Mouse (Mus musculus) spleen, adult 2 months (tissue): ENCODE measurements around the gene Armc5. TPM values are rescaled to one million over a fixed set of nuclear protein-coding genes. Genes with fewer than 3 reads are reported as not detected.

Source experiments
- DNase-seq, 2 experiments: peaks; one replicate each; pipeline versions ENCODE4 v3.0.0 to v3.0.0-alpha.2; 2012 to 2021; ENCODE audit warnings: low spot score in 2 of 2, low read depth in 1 of 2
- H3K27ac ChIP-seq: fragments of 200-500 bp; 2 replicates; pipeline ENCODE4 v1.5.1; 2012; ENCODE audit warnings: low read length, inconsistent platforms; ENCODE audit not compliant: insufficient read depth
- H3K27me3 ChIP-seq: fragments of 200-500 bp; 2 replicates; pipeline ENCODE4 v1.6.1; 2012; ENCODE audit warnings: mild to moderate bottlenecking, moderate library complexity, low read length, inconsistent platforms; ENCODE audit not compliant: control insufficient read depth, insufficient read depth
- H3K36me3 ChIP-seq: fragments of 200-500 bp; 2 replicates; pipeline ENCODE4 v1.6.1; 2012; ENCODE audit warnings: mild to moderate bottlenecking, low read length, inconsistent platforms; ENCODE audit not compliant: control insufficient read depth, insufficient read depth
- H3K4me1 ChIP-seq: fragments of 200-500 bp; 2 replicates; pipeline ENCODE4 v1.6.1; 2011; ENCODE audit warnings: inconsistent platforms; ENCODE audit not compliant: control insufficient read depth, insufficient read depth, insufficient read length
- H3K4me3 ChIP-seq: fragments of 200-500 bp; 2 replicates; pipeline ENCODE4 v1.5.1; 2011; ENCODE audit warnings: mild to moderate bottlenecking, inconsistent platforms; ENCODE audit not compliant: insufficient read depth, insufficient read length; ENCODE audit errors: extremely low read depth
- CTCF ChIP-seq: fragments of 200-500 bp; IDR thresholded peaks from 2 replicates; pipeline ENCODE4 v1.5.1; 2011; ENCODE audit warnings: mild to moderate bottlenecking, inconsistent platforms; ENCODE audit not compliant: insufficient read depth, insufficient read length, insufficient replicate concordance; ENCODE audit errors: extremely low read depth
- POLR2A ChIP-seq: fragments of 200-500 bp; IDR thresholded peaks from 2 replicates; pipeline ENCODE4 v1.6.1; 2011; ENCODE audit warnings: low read depth, low read length, inconsistent platforms
- WGBS: fragments of 180-500 bp; shearing (Covaris S2); methylation state at CpG from one replicate; pipeline ENCODE4 v1.1.7; 2018; 5-methylcytosine and 5-hydroxymethylcytosine counted together
- polyA plus RNA-seq: library from polyadenylated mRNA; depleted of rRNA; stranded (reverse); fragments of >200 nt; gene quantifications from 2 replicates; pipeline ENCODE4 v1.2.3, GENCODE M21; 2012

Gene Armc5
- polyA plus RNA-seq, 1 experiment, result 32.9 TPM

DNA sequence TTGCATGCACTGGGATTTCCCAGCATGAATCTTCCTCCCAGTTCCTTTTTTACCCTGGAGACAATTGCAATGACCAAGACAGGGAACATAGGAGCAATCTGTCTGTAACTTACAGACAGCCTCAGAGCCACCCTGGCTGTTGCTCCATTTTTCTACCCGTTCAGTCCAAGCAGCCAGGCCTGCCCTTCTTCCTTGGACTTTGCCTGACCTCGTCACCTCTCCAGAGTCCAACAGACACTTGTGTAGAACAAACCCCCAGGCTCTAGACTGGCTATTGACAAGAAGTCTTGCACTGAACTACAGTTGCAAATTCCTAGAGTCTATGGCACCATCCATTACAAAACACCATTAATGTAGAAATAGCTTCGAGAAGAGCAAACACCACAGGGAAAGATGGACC, 27.3 kb upstream of the Armc5 start:
- no peak for TF ChIP-seq CTCF
- TF ChIP-seq POLR2A, result no peak
- no peaks in the 10 kb centered on the region for H3K36me3 ChIP-seq
- DNase-seq, result no peak
- H3K27ac ChIP-seq, result no peak overlapping the region
- H3K4me3 ChIP-seq, result no peak overlapping the region
- WGBS, result 80% methylated on average over 3 of the region's 3 CpGs
- no peaks in the 10 kb centered on the region for H3K27me3 ChIP-seq
- H3K4me1 ChIP-seq, result no peaks in the 10 kb centered on the region; the same call in 1 of the 2 replicates

GRCm38 (mm10) chr7:128219952-128220351, 17.2 kb upstream of the Armc5 start:
- Histone ChIP-seq H3K36me3 (no peaks in the 10 kb centered on the region), H3K27me3 (no peaks in the 10 kb centered on the region), H3K4me1 (peaks cover 3% of the 10 kb centered on the region; the same call in 1 of the 2 replicates), H3K4me3 (no peak overlapping the region), H3K27ac (no peak overlapping the region)
- TF ChIP-seq CTCF (no peak), POLR2A (no peak)
- DNase-seq, result no peak
- WGBS, result 72% methylated on average over 4 of the region's 4 CpGs

GRCm38 (mm10) chr7:128220936-128221335, 16.2 kb upstream of the Armc5 start:
- H3K36me3 ChIP-seq, result no peaks in the 10 kb centered on the region
- TF ChIP-seq POLR2A (no peak), CTCF (no peak)
- H3K27ac ChIP-seq, result no peak overlapping the region
- 87% methylated on average over 3 of the region's 3 CpGs for WGBS
- H3K27me3 ChIP-seq, result no peaks in the 10 kb centered on the region
- H3K4me3 ChIP-seq, result no peak overlapping the region
- H3K4me1 ChIP-seq, result peaks cover 3% of the 10 kb centered on the region; the same call in 1 of the 2 replicates
- DNase-seq, result no peak

DNA sequence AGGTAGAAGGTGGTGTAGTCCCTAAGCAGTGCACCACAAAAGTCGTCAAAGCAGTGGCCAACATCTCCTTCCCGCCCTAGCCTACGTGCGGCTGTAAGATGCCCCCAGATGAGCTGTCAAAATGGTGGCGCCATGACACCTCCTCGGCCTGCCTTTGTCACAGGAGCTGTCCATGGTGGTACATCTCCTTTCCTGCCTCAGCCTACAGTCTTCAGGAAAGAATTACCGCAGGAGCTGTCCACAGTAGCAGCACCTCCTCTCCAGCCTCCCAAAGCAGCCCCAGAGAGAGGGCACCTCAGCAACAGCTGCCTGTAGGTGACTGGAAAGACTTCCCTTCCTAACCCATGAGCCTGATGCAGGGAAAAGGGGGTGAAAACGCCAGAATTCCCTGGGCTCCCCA, 5.4 kb upstream of the Armc5 start:
- Histone ChIP-seq H3K36me3 (no peaks in the 10 kb centered on the region), H3K27ac (no peak overlapping the region), H3K27me3 (no peaks in the 10 kb centered on the region), H3K4me3 (no peak overlapping the region), H3K4me1 (peaks cover under 1% of the 10 kb centered on the region; the same call in 1 of the 2 replicates)
- no peak for DNase-seq
- WGBS, result 48% methylated on average over 8 of the region's 8 CpGs
- TF ChIP-seq POLR2A (no peak), CTCF (no peak)

- Histone ChIP-seq H3K27ac (no peak overlapping the region), H3K27me3 (no peaks in the 10 kb centered on the region), H3K36me3 (peaks cover under 1% of the 10 kb centered on the region; the same call in 1 of the 2 replicates), H3K4me1 (peaks cover 3% of the 10 kb centered on the region; the same call in 1 of the 2 replicates), H3K4me3 (no peak overlapping the region)
- TF ChIP-seq CTCF (no peak), POLR2A (no peak)
- 76% methylated on average over 2 of the region's 2 CpGs for WGBS
- DNase-seq, result no peak
These were observed 2.3 kb upstream of the Armc5 start for GRCm38 (mm10) chr7:128234796-128235195.

DNA sequence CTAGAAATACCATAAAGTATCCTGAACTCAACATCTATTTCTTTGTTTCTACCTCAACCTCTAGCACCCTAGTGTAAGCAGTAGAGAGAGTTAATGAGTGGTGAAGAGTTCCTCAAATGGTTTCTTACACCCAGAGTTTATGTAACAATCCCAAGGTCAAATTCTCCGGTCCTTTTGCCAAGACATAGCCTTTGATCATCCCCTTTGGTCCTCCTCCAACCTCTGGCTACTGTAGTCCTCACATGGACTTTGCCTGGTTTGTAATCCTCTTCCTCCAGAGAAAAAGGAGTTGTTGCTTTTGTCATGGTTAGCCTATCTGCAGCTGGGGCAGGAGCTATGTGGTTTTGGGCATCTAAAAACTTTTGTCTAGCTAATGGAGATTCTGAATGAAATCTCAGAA, 1.7 kb upstream of the Armc5 start:
- Histone ChIP-seq H3K4me1 (peaks cover 3% of the 10 kb centered on the region; the same call in 1 of the 2 replicates), H3K27ac (no peak overlapping the region), H3K4me3 (no peak overlapping the region), H3K36me3 (peaks cover 7% of the 10 kb centered on the region), H3K27me3 (no peaks in the 10 kb centered on the region)
- 83% methylated on average over 1 of the region's 1 CpGs for WGBS
- no peak for TF ChIP-seq POLR2A
- TF ChIP-seq CTCF, result no peak
- no peak for DNase-seq

GRCm38 (mm10) chr7:128236426-128236825, 716 bp upstream of the Armc5 start:
- 89% methylated on average over 13 of the region's 13 CpGs for WGBS
- TF ChIP-seq POLR2A (no peak), CTCF (no peak)
- Histone ChIP-seq H3K27ac (no peak overlapping the region), H3K36me3 (peaks cover 10% of the 10 kb centered on the region), H3K4me1 (peaks cover 3% of the 10 kb centered on the region; the same call in 1 of the 2 replicates), H3K4me3 (no peak overlapping the region), H3K27me3 (no peaks in the 10 kb centered on the region)
- no peak for DNase-seq
